Mouse (Mus musculus) small intestine, adult 2 months (tissue): ENCODE results near the gene Olfr1105.

Source experiments
- CTCF ChIP-seq: fragments of 200-500 bp; IDR thresholded peaks from 2 replicates; pipeline ENCODE4 v1.5.1; 2012; ENCODE audit warnings: low read depth, mild to moderate bottlenecking, control low read depth, inconsistent platforms, low read length, moderate library complexity, mixed read lengths; ENCODE audit not compliant: insufficient replicate concordance, insufficient read length; ENCODE audit errors: extremely low read depth
- POLR2A ChIP-seq: fragments of 200-500 bp; IDR thresholded peaks from 2 replicates; pipeline ENCODE4 v1.6.1; 2012; ENCODE audit warnings: low read depth, mild to moderate bottlenecking, control low read depth, inconsistent platforms, low read length, moderate library complexity

GRCm38 (mm10) chr2:87036431-87036830 lies at the start of gene Olfr1105:
- TF ChIP-seq CTCF (no peak), POLR2A (no peak)
